Mouse (Mus musculus): Measurements from ENCODE around the gene Pgp. TPM values are rescaled to one million over a fixed set of nuclear protein-coding genes. Genes with fewer than 3 reads are reported as not detected.

Gene Pgp
- polyA plus RNA-seq, 1 experiment, result 97.1 TPM

DNA sequence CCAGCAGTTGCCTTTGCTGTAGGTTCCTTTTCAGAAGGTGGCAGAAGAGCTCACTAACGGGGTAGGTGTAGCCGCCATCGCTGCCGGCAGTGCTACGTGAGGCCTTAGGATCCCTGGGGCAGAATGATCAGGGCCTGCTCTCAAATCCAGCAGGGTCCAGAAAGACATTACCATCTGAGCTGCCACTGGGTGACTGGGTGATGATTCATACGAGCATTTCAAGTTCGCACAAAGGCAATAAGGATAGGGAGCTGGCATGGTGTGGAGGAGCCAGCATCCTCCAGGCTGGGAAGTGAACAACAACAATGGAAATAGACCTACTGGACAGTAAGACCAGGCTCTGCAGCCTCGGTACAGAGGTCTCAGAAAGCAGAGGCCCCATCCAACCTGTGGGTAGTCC, 29.8 kb upstream of the Pgp start:
- H3K4me3 ChIP-seq (ENCODE audit: insufficient read depth, low read length), result no peak overlapping the region
- TF ChIP-seq POLR2A (IDR thresholded peaks at IDR 0.05; ENCODE audit: extremely low read depth, insufficient read depth, low read length), result no peak
- TF ChIP-seq CTCF (IDR thresholded peaks at IDR 0.05; ENCODE audit: extremely low read depth, insufficient read depth, low read length), result no peak
- H3K27ac ChIP-seq (ENCODE audit: insufficient read depth, low read length), result no peak overlapping the region
- H3K4me1 ChIP-seq (ENCODE audit: control insufficient read depth, insufficient read depth, low read length), result no peaks in the 10 kb centered on the region

GRCm38 (mm10) chr17:24441148-24441547, 29.0 kb upstream of the Pgp start:
- TF ChIP-seq POLR2A (IDR thresholded peaks at IDR 0.05; ENCODE audit: extremely low read depth, insufficient read depth, low read length) (no peak), CTCF (IDR thresholded peaks at IDR 0.05; ENCODE audit: extremely low read depth, insufficient read depth, low read length) (0 out of 2 replicates have a peak, but pooled peaks have one; percentile 16)
- Histone ChIP-seq H3K4me1 (ENCODE audit: control insufficient read depth, insufficient read depth, low read length) (no peaks in the 10 kb centered on the region), H3K27ac (ENCODE audit: insufficient read depth, low read length) (no peak overlapping the region), H3K4me3 (ENCODE audit: insufficient read depth, low read length) (no peak overlapping the region)

DNA sequence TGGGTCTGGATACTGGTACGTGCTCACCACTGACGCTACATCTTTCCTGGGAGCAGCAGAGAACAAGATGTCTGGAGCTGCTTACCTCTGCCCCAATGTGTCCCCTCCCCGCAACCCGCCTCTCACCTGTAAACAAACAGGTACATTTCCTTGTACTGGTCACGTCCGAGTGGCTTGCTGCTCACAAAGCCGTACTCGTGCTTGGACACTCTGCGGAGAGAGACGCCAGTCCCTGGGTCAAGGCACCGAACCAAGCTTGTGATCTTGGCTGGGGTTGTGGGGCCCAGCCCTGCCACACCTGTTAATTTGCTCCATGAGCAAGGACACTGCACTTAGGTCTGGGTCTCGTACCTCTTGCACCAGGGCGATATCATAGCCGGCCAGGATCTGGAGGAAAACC, 28.1 kb upstream of the Pgp start:
- no peak overlapping the region for H3K27ac ChIP-seq (ENCODE audit: insufficient read depth, low read length)
- TF ChIP-seq CTCF (IDR thresholded peaks at IDR 0.05; ENCODE audit: extremely low read depth, insufficient read depth, low read length) (no peak), POLR2A (IDR thresholded peaks at IDR 0.05; ENCODE audit: extremely low read depth, insufficient read depth, low read length) (no peak)
- no peaks in the 10 kb centered on the region for H3K4me1 ChIP-seq (ENCODE audit: control insufficient read depth, insufficient read depth, low read length)
- no peak overlapping the region for H3K4me3 ChIP-seq (ENCODE audit: insufficient read depth, low read length)

GRCm38 (mm10) chr17:24442632-24443155, 27.5 kb upstream of the Pgp start, which contains the start of gene Dnase1l2:
Gene Dnase1l2 (minus strand): TSS chr17:24443105.
- Histone ChIP-seq H3K27ac (ENCODE audit: insufficient read depth, low read length) (no peak within 1 kb of the TSS), H3K4me1 (ENCODE audit: control insufficient read depth, insufficient read depth, low read length) (no peaks in the 10 kb centered on the region), H3K4me3 (ENCODE audit: insufficient read depth, low read length) (no peak within 1 kb of the TSS)
- no peak for TF ChIP-seq POLR2A (IDR thresholded peaks at IDR 0.05; ENCODE audit: extremely low read depth, insufficient read depth, low read length)
- TF ChIP-seq CTCF (IDR thresholded peaks at IDR 0.05; ENCODE audit: extremely low read depth, insufficient read depth, low read length), result no peak

GRCm38 (mm10) chr17:24443409-24443808, 26.8 kb upstream of the Pgp start:
- Histone ChIP-seq H3K4me1 (ENCODE audit: control insufficient read depth, insufficient read depth, low read length) (no peaks in the 10 kb centered on the region), H3K27ac (ENCODE audit: insufficient read depth, low read length) (no peak overlapping the region), H3K4me3 (ENCODE audit: insufficient read depth, low read length) (no peak overlapping the region)
- TF ChIP-seq POLR2A (IDR thresholded peaks at IDR 0.05; ENCODE audit: extremely low read depth, insufficient read depth, low read length) (no peak), CTCF (IDR thresholded peaks at IDR 0.05; ENCODE audit: extremely low read depth, insufficient read depth, low read length) (no peak)

GRCm38 (mm10) chr17:24446590-24446989, 23.6 kb upstream of the Pgp start:
- H3K4me1 ChIP-seq (ENCODE audit: control insufficient read depth, insufficient read depth, low read length), result no peaks in the 10 kb centered on the region
- H3K4me3 ChIP-seq (ENCODE audit: insufficient read depth, low read length), result no peak overlapping the region
- H3K27ac ChIP-seq (ENCODE audit: insufficient read depth, low read length), result no peak overlapping the region
- no peak for TF ChIP-seq CTCF (IDR thresholded peaks at IDR 0.05; ENCODE audit: extremely low read depth, insufficient read depth, low read length)
- no peak for TF ChIP-seq POLR2A (IDR thresholded peaks at IDR 0.05; ENCODE audit: extremely low read depth, insufficient read depth, low read length)

- no peak overlapping the region for H3K27ac ChIP-seq (ENCODE audit: insufficient read depth, low read length)
- no peak overlapping the region for H3K4me3 ChIP-seq (ENCODE audit: insufficient read depth, low read length)
- no peak for TF ChIP-seq CTCF (IDR thresholded peaks at IDR 0.05; ENCODE audit: extremely low read depth, insufficient read depth, low read length)
- no peak for TF ChIP-seq POLR2A (IDR thresholded peaks at IDR 0.05; ENCODE audit: extremely low read depth, insufficient read depth, low read length)
These were observed 20.7 kb upstream of the Pgp start for GRCm38 (mm10) chr17:24449507-24449906.

DNA sequence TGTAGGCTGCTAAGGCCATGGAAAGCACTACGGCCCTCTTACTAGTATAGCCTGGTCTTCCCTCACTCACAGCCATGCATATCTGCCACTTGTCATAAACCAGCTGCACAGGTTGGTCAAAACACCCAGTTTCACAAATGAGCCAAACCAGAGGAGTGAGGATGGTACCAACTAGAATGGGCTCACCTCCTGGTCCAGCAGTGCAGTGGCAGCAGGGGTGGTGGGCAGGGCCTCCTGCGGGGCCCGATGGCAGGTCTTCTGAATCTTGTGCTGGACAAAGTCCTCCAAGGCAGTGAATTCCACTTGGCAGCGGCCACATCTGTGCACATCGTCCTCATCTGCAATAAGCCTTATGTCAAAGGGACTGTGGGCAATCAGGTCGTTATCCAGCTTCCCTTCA, 19.0 kb upstream of the Pgp start:
- TF ChIP-seq POLR2A (IDR thresholded peaks at IDR 0.05; ENCODE audit: extremely low read depth, insufficient read depth, low read length) (no peak), CTCF (IDR thresholded peaks at IDR 0.05; ENCODE audit: extremely low read depth, insufficient read depth, low read length) (no peak)
- Histone ChIP-seq H3K4me1 (ENCODE audit: control insufficient read depth, insufficient read depth, low read length) (no peaks in the 10 kb centered on the region; the same call in 1 of the 2 replicates), H3K4me3 (ENCODE audit: insufficient read depth, low read length) (no peak overlapping the region), H3K27ac (ENCODE audit: insufficient read depth, low read length) (no peak overlapping the region)

More at GRCm38 (mm10) chr17:24449507-24449906, 20.7 kb upstream of the Pgp start:
- no peaks in the 10 kb centered on the region; the same call in 1 of the 2 replicates for H3K4me1 ChIP-seq (ENCODE audit: control insufficient read depth, insufficient read depth, low read length)

DNA sequence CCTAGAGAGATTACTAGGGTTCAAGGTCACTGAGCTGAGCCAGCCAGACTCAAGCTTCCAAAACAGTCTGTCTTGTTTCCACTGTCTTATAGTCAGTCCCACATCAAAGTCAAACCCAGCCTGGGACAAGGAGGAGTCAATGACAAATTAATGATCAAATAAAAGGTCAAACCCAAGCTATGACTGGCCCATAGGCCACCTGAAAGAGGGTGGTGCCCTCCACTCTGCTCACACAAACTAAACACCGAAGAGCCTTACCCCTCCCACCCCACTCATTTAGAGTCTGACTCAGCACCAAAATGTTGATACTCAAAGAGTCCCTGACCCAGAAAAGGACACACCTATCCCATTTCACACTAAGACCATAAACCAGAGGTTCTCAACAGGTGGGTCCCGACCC, 16.8 kb upstream of the Pgp start:
- Histone ChIP-seq H3K27ac (ENCODE audit: insufficient read depth, low read length) (no peak overlapping the region), H3K4me1 (ENCODE audit: control insufficient read depth, insufficient read depth, low read length) (no peaks in the 10 kb centered on the region; the same call in 1 of the 2 replicates)
- TF ChIP-seq CTCF (IDR thresholded peaks at IDR 0.05; ENCODE audit: extremely low read depth, insufficient read depth, low read length), result no peak
- no peak for TF ChIP-seq POLR2A (IDR thresholded peaks at IDR 0.05; ENCODE audit: extremely low read depth, insufficient read depth, low read length)

GRCm38 (mm10) chr17:24454218-24454755, 15.9 kb upstream of the Pgp start:
- Histone ChIP-seq H3K4me3 (ENCODE audit: insufficient read depth, low read length) (peak overlapping the region; percentile 61), H3K27ac (ENCODE audit: insufficient read depth, low read length) (no peak overlapping the region), H3K4me1 (ENCODE audit: control insufficient read depth, insufficient read depth, low read length) (no peaks in the 10 kb centered on the region; the same call in 1 of the 2 replicates)
- TF ChIP-seq CTCF (IDR thresholded peaks at IDR 0.05; ENCODE audit: extremely low read depth, insufficient read depth, low read length) (no peak), POLR2A (IDR thresholded peaks at IDR 0.05; ENCODE audit: extremely low read depth, insufficient read depth, low read length) (no peak)

More for the DNA sequence above, 16.8 kb upstream of the Pgp start:
- no peak overlapping the region for H3K4me3 ChIP-seq (ENCODE audit: insufficient read depth, low read length)

Data from cortical plate, adult 2 months (tissue).